Mouse (Mus musculus): ENCODE measurements around the gene Tmprss12.
A peak's percentile ranks its signal among the peaks of the same experiment; 100 is the strongest.
"Not testable (repeated sequence)": the region's sequence is repeated elsewhere in the genome, so short reads cannot be mapped to it uniquely, and the experiment has no call there.

The Tmprss12 gene

DNA sequence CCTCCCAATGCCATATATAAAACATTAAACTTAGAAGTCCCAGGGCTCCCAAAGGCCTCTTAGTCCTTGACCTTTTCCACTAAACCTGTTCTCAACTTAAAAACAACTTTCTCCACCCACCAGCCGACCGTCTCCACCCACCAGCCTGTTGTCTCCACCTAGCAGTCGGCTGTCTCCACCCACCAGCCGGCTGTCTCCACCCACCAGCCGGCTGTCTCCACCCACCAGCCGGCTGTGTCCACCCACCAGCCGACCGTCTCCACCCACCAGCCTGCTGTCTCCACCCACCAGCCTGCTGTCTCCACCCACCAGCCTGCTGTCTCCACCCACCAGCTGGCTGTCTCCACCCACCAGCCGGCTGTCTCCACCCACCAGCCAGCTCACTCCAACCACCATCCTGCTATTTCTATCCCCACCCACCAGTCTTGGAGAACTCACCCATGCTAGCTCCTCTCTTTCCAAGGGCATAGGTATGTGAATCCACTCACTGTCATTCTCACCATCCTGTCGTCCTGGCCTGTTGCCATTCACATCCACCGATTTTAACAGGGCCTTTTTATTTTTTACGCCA, 43.5 kb downstream of the Tmprss12 start:
- DNase-seq (ENCODE audit: low spot score), result peak; percentile 54

DNA sequence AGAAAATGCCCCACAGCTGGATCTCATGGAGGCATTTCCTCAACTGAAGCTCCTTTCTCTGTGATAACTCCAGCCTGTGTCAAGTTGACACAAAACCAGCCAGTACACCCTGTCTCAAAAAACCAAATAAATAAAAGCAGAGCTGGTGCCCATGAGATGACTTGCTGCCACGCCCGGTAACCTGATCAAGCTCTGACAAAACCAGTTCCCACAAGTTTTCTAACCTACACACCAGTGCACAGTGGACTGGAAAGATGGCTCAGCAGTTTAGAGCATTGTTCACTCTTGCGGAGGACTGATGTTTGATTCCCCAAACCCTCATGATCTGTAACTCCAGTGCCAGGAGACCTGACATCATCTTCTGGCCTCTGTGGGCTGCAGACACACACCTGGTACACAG, 44.6 kb downstream of the Tmprss12 start:
- no peak for DNase-seq (ENCODE audit: low spot score)

GRCm38 (mm10) chr15:100328089-100328488, 47.5 kb downstream of the Tmprss12 start:
- not testable (repeated sequence) for DNase-seq (ENCODE audit: low spot score)

DNA sequence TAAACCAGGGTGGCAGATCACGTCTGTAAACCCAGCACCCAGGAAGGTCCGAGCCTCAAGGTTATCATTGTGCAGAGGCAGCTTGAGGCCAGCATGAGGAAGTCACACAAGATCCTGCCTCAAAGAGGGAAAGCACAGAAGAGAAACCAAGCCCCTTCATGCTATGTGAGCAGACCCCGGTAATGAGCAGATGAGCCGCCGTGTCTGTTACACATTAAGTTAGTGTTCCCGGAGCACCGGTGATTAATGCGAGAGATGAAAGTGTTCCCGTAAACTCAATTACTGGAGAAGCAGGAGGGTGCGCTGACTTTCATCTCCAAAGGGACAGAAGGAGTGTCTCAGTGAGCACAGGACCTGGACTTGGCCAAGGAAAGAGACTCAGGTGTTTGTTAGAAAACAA, 48.7 kb downstream of the Tmprss12 start:
- DNase-seq (ENCODE audit: low spot score), result not testable (repeated sequence)

DNA sequence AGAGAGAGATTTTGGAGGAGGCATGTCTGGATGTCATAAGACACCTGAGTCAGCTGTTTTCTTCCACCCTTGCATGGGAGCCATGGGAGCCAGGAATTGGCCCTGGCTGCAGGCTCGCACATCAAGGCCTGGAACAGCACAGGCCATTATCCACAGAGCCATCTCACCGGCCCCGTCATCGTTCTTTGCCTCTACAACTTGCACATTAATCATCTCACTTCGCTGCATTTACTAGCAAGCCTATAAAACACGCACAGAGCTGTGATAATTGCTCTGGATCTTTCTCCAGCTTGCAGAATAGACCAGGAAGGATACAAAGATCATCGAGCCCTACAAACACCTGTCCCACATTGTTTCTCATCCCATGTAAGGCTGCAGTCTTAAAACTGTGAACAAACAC, 50.1 kb downstream of the Tmprss12 start:
- no peak for DNase-seq (ENCODE audit: low spot score)

GRCm38 (mm10) chr15:100332077-100332961, 51.7 kb downstream of the Tmprss12 start:
- DNase-seq (ENCODE audit: low spot score), result not testable (repeated sequence)

GRCm38 (mm10) chr15:100334629-100335028, 54.0 kb downstream of the Tmprss12 start, which contains the start of gene Mettl7a3:
Mettl7a3 (plus strand) TSS chr15:100334929.
- no peak for DNase-seq (ENCODE audit: low spot score)

- DNase-seq (ENCODE audit: low spot score), result not testable (repeated sequence)
Observed at GRCm38 (mm10) chr15:100337328-100337727, 56.7 kb downstream of the Tmprss12 start.

DNA sequence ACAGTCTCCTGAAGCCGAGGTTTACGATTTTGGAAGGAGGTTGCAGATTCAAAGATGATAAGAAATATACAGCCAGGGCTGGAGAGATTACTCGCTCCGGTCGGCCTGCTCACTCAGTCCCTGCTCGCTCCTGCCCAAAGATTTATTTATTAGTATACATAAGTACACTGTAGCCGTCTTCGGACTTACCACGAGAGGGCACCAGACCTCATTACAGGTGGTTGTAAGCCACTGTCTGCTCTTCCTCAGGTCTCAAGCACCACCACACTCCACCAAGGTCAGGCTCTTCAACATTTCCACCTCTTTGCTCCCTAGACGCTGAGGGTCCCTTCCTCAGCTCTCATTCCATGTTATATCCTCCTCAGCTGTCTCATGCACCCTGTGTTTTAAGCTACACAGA, 57.2 kb downstream of the Tmprss12 start:
- DNase-seq (ENCODE audit: low spot score), result not testable (repeated sequence)

DNA sequence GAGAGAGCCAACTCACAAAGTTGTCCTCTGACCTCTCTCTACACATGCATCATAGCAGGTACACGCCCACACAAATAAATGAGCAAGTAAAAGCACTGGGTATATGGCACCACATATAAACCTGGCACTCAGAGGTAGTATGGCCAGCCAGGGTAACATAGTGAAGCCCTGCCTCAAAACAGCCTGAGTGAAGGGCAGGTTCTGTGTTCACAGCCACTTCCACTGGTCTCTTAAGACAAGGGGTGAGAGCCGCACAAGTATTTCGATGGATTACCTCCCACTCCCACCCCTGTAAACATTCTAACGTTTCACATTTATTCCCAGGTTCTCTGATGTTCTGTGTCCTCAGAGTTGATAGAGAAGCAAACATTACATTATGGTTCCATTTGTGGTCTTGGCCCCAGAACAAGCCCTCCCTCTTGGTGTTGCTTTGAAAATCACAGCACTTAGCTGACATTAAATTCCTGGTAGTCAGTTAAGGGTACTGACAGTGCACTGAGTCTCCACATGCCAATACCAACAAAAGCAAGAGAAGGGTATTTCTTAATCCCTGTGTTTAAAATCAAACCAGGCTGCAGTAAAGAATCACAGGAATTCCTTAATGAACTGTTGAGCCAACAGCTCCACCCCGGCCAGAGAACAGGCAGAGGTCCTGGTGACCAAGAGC, 60.8 kb downstream of the Tmprss12 start:
- not testable (repeated sequence) for DNase-seq (ENCODE audit: low spot score)

All from c-Kit-positive CD71-positive TER-119-positive erythroid progenitor cells, embryonic 14.5 days (primary cell).